Mouse (Mus musculus): Measurements from ENCODE around the gene Spata31d1b. TPM values are rescaled to one million over a fixed set of nuclear protein-coding genes. Genes with fewer than 3 reads are reported as not detected.

Gene Spata31d1b
- total and polyA plus RNA-seq, 3 experiments = not detected

GRCm38 (mm10) chr13:59766786-59767515 is 54.9 kb downstream of the Spata31d1b start:
- no peaks in the 10 kb centered on the region for H3K27me3 ChIP-seq (ENCODE audit: control insufficient read depth in 1 of 2, insufficient read depth in 2 of 2, low read length in 2 of 2)
- no peaks in the 10 kb centered on the region for H3K9me3 ChIP-seq (replicated peaks; ENCODE audit: insufficient read depth, low read length)
- 0 out of 2 replicates have a peak overlapping the region, but pooled peaks have one; percentile 15 for H3K9ac ChIP-seq (ENCODE audit: control insufficient read depth, low read depth, low read length, poor library complexity, severe bottlenecking)
- peaks cover 15 to 18% of the 10 kb centered on the region in 2 experiments for H3K4me1 ChIP-seq (ENCODE audit: control insufficient read depth in 1 of 2, insufficient read depth in 2 of 2, low read length in 2 of 2)
- peak; percentile 35 for DNase-seq (ENCODE audit: low read depth, low spot score)
- peak overlapping the region in 1 of 2 experiments; percentile 27; a peak in 1 of 4 replicates for H3K4me3 ChIP-seq (ENCODE audit: control insufficient read depth in 1 of 2, insufficient read depth in 1 of 2, low read depth in 2 of 2, low read length in 2 of 2)
- H3K36me3 ChIP-seq (ENCODE audit: control insufficient read depth in 1 of 2, insufficient read depth in 2 of 2, low read length in 2 of 2) = peaks cover 11 to 25% of the 10 kb centered on the region in 2 experiments
- H3K79me2 ChIP-seq (ENCODE audit: control insufficient read depth, insufficient read depth, low read length, poor library complexity) = peaks cover 52% of the 10 kb centered on the region
- TF ChIP-seq ETS1 (IDR thresholded peaks at IDR 0.05; ENCODE audit: low read depth, low read length) (no peak), ZKSCAN1 (IDR thresholded peaks at IDR 0.05; ENCODE audit: low read depth, low read length) (no peak), TCF12 (IDR thresholded peaks at IDR 0.05; ENCODE audit: low read depth, low read length) (no peak), EP300 (IDR thresholded peaks at IDR 0.05; ENCODE audit: low read depth in 1 of 2, low read length in 2 of 2) (no peak), CHD2 (IDR thresholded peaks at IDR 0.05; ENCODE audit: low read length) (no peak), RAD21 (IDR thresholded peaks at IDR 0.05; ENCODE audit: low read depth, low read length) (no peak), POLR2AphosphoS5 (IDR thresholded peaks at IDR 0.05; ENCODE audit: borderline replicate concordance, low read depth, low read length) (no peak), SIN3A (IDR thresholded peaks at IDR 0.05; ENCODE audit: low read length) (no peak), POLR2A (IDR thresholded peaks at IDR 0.05; ENCODE audit: control insufficient read depth in 1 of 2, insufficient read depth in 1 of 2, low read depth in 1 of 2, low read length in 2 of 2, poor library complexity in 1 of 2) (no peak), MAX (IDR thresholded peaks at IDR 0.05; ENCODE audit: low read length) (no peak)
- 0 out of 2 replicates have a peak overlapping the region, but pooled peaks have one; percentile 5 for H3K27ac ChIP-seq (ENCODE audit: control insufficient read depth, low read depth, low read length)

DNA sequence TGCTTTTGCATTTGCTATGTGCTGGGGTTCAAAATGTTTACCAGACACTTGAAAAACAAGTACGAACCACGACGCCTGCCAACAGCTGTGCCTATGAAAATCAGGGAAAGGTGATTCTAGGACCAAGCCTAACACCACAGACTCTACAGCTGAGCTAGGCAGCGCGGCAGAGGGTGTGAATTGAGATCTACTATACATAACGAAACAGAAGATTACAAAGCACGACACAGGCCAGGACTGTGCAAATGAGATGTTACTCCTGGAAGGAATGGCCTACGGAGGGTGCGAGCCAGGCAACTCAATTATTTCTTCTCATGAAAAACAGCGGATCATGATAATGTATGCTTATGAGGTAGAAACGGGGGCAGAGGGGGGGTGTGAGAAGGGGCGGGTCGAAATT is 56.4 kb downstream of the Spata31d1b start:
- TF ChIP-seq CHD1 (IDR thresholded peaks at IDR 0.05; ENCODE audit: low read depth, low read length) (no peak), USF2 (IDR thresholded peaks at IDR 0.05; ENCODE audit: borderline replicate concordance in 1 of 2, insufficient read depth in 1 of 2, low read depth in 1 of 2, low read length in 2 of 2) (no peak), SMC3 (IDR thresholded peaks at IDR 0.05; ENCODE audit: low read depth, low read length) (no peak), RAD21 (IDR thresholded peaks at IDR 0.05; ENCODE audit: low read depth, low read length) (no peak), ZNF384 (IDR thresholded peaks at IDR 0.05; ENCODE audit: low read depth, low read length) (no peak), SIN3A (IDR thresholded peaks at IDR 0.05; ENCODE audit: low read length) (no peak; the same call in 1 of the 2 replicates), USF1 (IDR thresholded peaks at IDR 0.05; ENCODE audit: low read depth, low read length) (no peak), NRF1 (IDR thresholded peaks at IDR 0.05; ENCODE audit: insufficient read depth, low read depth, low read length, poor library complexity, severe bottlenecking) (no peak), CHD2 (IDR thresholded peaks at IDR 0.05; ENCODE audit: low read length) (no peak), POLR2AphosphoS2 (IDR thresholded peaks at IDR 0.05; ENCODE audit: low read length) (no peak), ELF1 (IDR thresholded peaks at IDR 0.05; ENCODE audit: low read depth, low read length) (no peak), BHLHE40 (IDR thresholded peaks at IDR 0.05; ENCODE audit: borderline replicate concordance, low read depth, low read length) (no peak), ZMIZ1 (IDR thresholded peaks at IDR 0.05; ENCODE audit: low read depth, low read length) (no peak), ETS1 (IDR thresholded peaks at IDR 0.05; ENCODE audit: low read depth, low read length) (no peak), CTCF (IDR thresholded peaks at IDR 0.05 in 2 of 3, conservative IDR thresholded peaks at IDR 0.05 in 1 of 3; ENCODE audit: control insufficient read depth in 1 of 3, insufficient read depth in 1 of 3, low read depth in 2 of 3, low read length in 3 of 3, poor library complexity in 1 of 3, severe bottlenecking in 1 of 3) (no peak), UBTF (IDR thresholded peaks at IDR 0.05; ENCODE audit: borderline replicate concordance, insufficient read depth, low read depth, low read length) (no peak), GATA1 (IDR thresholded peaks at IDR 0.05; ENCODE audit: low read depth, low read length) (no peak), MAFK (IDR thresholded peaks at IDR 0.05; ENCODE audit: borderline replicate concordance, low read depth, low read length) (no peak), POLR2AphosphoS5 (IDR thresholded peaks at IDR 0.05; ENCODE audit: borderline replicate concordance, low read depth, low read length) (no peak), ZC3H11A (IDR thresholded peaks at IDR 0.05; ENCODE audit: low read depth, low read length) (no peak)

More for the DNA sequence above, 56.4 kb downstream of the Spata31d1b start:
- H3K9me3 ChIP-seq (replicated peaks; ENCODE audit: insufficient read depth, low read length) = no peaks in the 10 kb centered on the region
- no peaks in the 10 kb centered on the region for H3K27me3 ChIP-seq (ENCODE audit: control insufficient read depth in 1 of 2, insufficient read depth in 2 of 2, low read length in 2 of 2)
- peak; percentile 53 for DNase-seq (ENCODE audit: low read depth, low spot score)
- H3K27ac ChIP-seq (ENCODE audit: control insufficient read depth, low read depth, low read length) = peak overlapping the region; percentile 76
- H3K36me3 ChIP-seq (ENCODE audit: control insufficient read depth in 1 of 2, insufficient read depth in 2 of 2, low read length in 2 of 2) = peaks cover 5 to 34% of the 10 kb centered on the region in 2 experiments
- peak overlapping the region; percentile 82 to 98 for H3K4me3 ChIP-seq (ENCODE audit: control insufficient read depth in 1 of 2, insufficient read depth in 1 of 2, low read depth in 2 of 2, low read length in 2 of 2)
- peaks cover 17 to 26% of the 10 kb centered on the region in 2 experiments for H3K4me1 ChIP-seq (ENCODE audit: control insufficient read depth in 1 of 2, insufficient read depth in 2 of 2, low read length in 2 of 2)
- peaks cover 50% of the 10 kb centered on the region for H3K79me2 ChIP-seq (ENCODE audit: control insufficient read depth, insufficient read depth, low read length, poor library complexity)
- H3K9ac ChIP-seq (ENCODE audit: control insufficient read depth, low read depth, low read length, poor library complexity, severe bottlenecking) = peak overlapping the region; percentile 91
